In genomic region chr15:86064850-86065229, GRCm38 (mm10) we compare ENCODE assay signal across 12 mouse cellular contexts. TPM values are rescaled to one million over a fixed set of nuclear protein-coding genes. Genes with fewer than 3 reads are reported as not detected.
DNase-seq lines count a peak whose midpoint lies in the region; ATAC-seq and TF ChIP-seq lines count a peak whose summit lies in the region.
"Had no signal": no experiment of that assay in that cellular context is flagged by ENCODE, and none has a peak within 500 bp of the region (broad histone marks: within the 10 kb centered on the region; RNA-seq: fewer than 3 reads in every experiment).

No protein-coding gene starts in this region.

- H3K9ac ChIP-seq in kidney, postnatal 0 days (ENCODE audit: low read depth, low read length), result no peak overlapping the region
- peak overlapping the region; percentile 23 for H3K9ac ChIP-seq in liver, embryonic 14.5 days (replicated peaks)
- H3K9ac ChIP-seq in forebrain, embryonic 16.5 days (replicated peaks; ENCODE audit: low read depth, low read length), result no peak overlapping the region
- H3K9ac ChIP-seq: neural tube, embryonic 15.5 days had no signal

- H3K27me3 ChIP-seq in kidney, postnatal 0 days (ENCODE audit: insufficient read depth, low read length), result no peaks in the 10 kb centered on the region
- no peaks in the 10 kb centered on the region for H3K27me3 ChIP-seq in liver, embryonic 14.5 days (ENCODE audit: control insufficient read depth, insufficient read depth, low read length)
- no peaks in the 10 kb centered on the region for H3K27me3 ChIP-seq in forebrain, embryonic 16.5 days (replicated peaks; ENCODE audit: control insufficient read depth, insufficient read depth, low read length)
- H3K27me3 ChIP-seq: neural tube, embryonic 15.5 days had no signal

- H3K4me3 ChIP-seq in kidney, postnatal 0 days (replicated peaks; ENCODE audit: low read depth, low read length), result no peak overlapping the region
- H3K4me3 ChIP-seq in liver, embryonic 14.5 days (ENCODE audit: insufficient read depth in 1 of 2, low read depth in 2 of 2, low read length in 2 of 2), result 0 out of 4 replicates have a peak overlapping the region, but pooled peaks of 1 of the 2 experiments have one; percentile 2
- H3K4me3 ChIP-seq in forebrain, embryonic 16.5 days (replicated peaks; ENCODE audit: low read length), result no peak overlapping the region
- H3K4me3 ChIP-seq: gastrocnemius, adult 2 months; midbrain, embryonic 10.5 days; neural tube, embryonic 15.5 days had no signal

- WGBS in kidney, postnatal 0 days, result 63% methylated on average over 3 of the region's 3 CpGs
- 19% methylated on average over 3 of the region's 3 CpGs for WGBS in liver, embryonic 14.5 days (ENCODE audit: insufficient replicate concordance)
- WGBS in forebrain, embryonic 16.5 days, result 100% methylated on average over 3 of the region's 3 CpGs

- no peak for TF ChIP-seq CTCF in kidney, postnatal 0 days (IDR thresholded peaks at IDR 0.05; ENCODE audit: low read depth)
- no peak for TF ChIP-seq CTCF in liver, embryonic 14.5 days (IDR thresholded peaks at IDR 0.05; ENCODE audit: low read depth)

- H3K27ac ChIP-seq in kidney, postnatal 0 days, result 0 out of 2 replicates have a peak overlapping the region, but pooled peaks have one; percentile 6
- peak overlapping the region; percentile 61 for H3K27ac ChIP-seq in liver, embryonic 14.5 days
- no peak overlapping the region for H3K27ac ChIP-seq in forebrain, embryonic 16.5 days (ENCODE audit: low read length)
- H3K27ac ChIP-seq: gastrocnemius, adult 2 months; midbrain, embryonic 10.5 days; neural tube, embryonic 15.5 days had no signal

- ATAC-seq in kidney, postnatal 0 days (replicated peaks; ENCODE audit: low FRiP score, low read depth), result no peak
- ATAC-seq in erythroblast, adult 5-6 weeks (replicated peaks; ENCODE audit: low FRiP score, poor library complexity, severe bottlenecking), result peak; percentile 56
- ATAC-seq in liver, embryonic 14.5 days (ENCODE audit: insufficient read depth), result peak; percentile 82
- ATAC-seq in forebrain, embryonic 16.5 days, result no peak

- no peak for DNase-seq in kidney, postnatal 0 days (ENCODE audit: low spot score)
- DNase-seq in kidney, adult 11 months, result no peak
- peak; percentile 33 to 72 (median 47) for DNase-seq in liver, embryonic 14.5 days (ENCODE audit: low read depth in 3 of 3, low spot score in 3 of 3)
- peak; percentile 46 for DNase-seq in thymus, postnatal 14 days
- DNase-seq in urinary bladder, postnatal 14 days (ENCODE audit: low spot score), result no peak
- DNase-seq: gastrocnemius, adult 2 months; lung, adult 2 months; right cerebral cortex, postnatal 25 days had no signal

- no peaks in the 10 kb centered on the region for H3K36me3 ChIP-seq in kidney, postnatal 0 days (ENCODE audit: insufficient read depth, low read length)
- no peaks in the 10 kb centered on the region for H3K36me3 ChIP-seq in liver, embryonic 14.5 days (replicated peaks; ENCODE audit: control insufficient read depth, insufficient read depth, low read depth)
- no peaks in the 10 kb centered on the region for H3K36me3 ChIP-seq in forebrain, embryonic 16.5 days (ENCODE audit: control insufficient read depth, insufficient read depth)
- H3K36me3 ChIP-seq: neural tube, embryonic 15.5 days had no signal

- no peak for TF ChIP-seq EP300 in liver, embryonic 14.5 days (IDR thresholded peaks at IDR 0.05; ENCODE audit: low read depth)

- no peak overlapping the region for H3K4me2 ChIP-seq in kidney, postnatal 0 days (ENCODE audit: low read length)
- peak overlapping the region; percentile 56 for H3K4me2 ChIP-seq in liver, embryonic 14.5 days (ENCODE audit: low read depth)
- H3K4me2 ChIP-seq in forebrain, embryonic 16.5 days (ENCODE audit: low read length), result no peak overlapping the region
- H3K4me2 ChIP-seq: neural tube, embryonic 15.5 days had no signal

- no peaks in the 10 kb centered on the region for H3K9me3 ChIP-seq in kidney, postnatal 0 days (replicated peaks; ENCODE audit: low read length)
- H3K9me3 ChIP-seq in liver, embryonic 14.5 days (ENCODE audit: control insufficient read depth, low read length), result no peaks in the 10 kb centered on the region
- no peaks in the 10 kb centered on the region for H3K9me3 ChIP-seq in forebrain, embryonic 16.5 days (ENCODE audit: control insufficient read depth, low read length)
- H3K9me3 ChIP-seq: midbrain, embryonic 10.5 days; neural tube, embryonic 15.5 days had no signal

- H3K4me1 ChIP-seq in kidney, postnatal 0 days (replicated peaks; ENCODE audit: insufficient read depth, low read length), result peaks cover 52% of the 10 kb centered on the region
- peaks cover 49 to 68% of the 10 kb centered on the region in 2 experiments for H3K4me1 ChIP-seq in liver, embryonic 14.5 days (replicated peaks; ENCODE audit: control insufficient read depth in 2 of 2, insufficient read depth in 2 of 2, low read length in 1 of 2)
- peaks cover 63% of the 10 kb centered on the region for H3K4me1 ChIP-seq in forebrain, embryonic 16.5 days (replicated peaks; ENCODE audit: control insufficient read depth, insufficient read depth, low read length)

RNA-seq across cellular contexts. Expression of gene Gramd4, which starts 7.3 kb away (rescaled TPM):
- polyA plus RNA-seq in kidney, postnatal 0 days (2015; fragmentation: Nextera tagmentation; extraction: Ambion mirVana), result 13.3 and 13.5 TPM in 2 replicates
- 3.3 and 7.3 TPM in 2 replicates for total RNA-seq in erythroblast, adult 5-6 weeks (2015; ENCODE audit: low replicate concordance)
- 8.4 and 11.0 TPM in 2 replicates for total RNA-seq in erythroblast, adult 5-6 weeks (2017; ENCODE audit: low replicate concordance)
- polyA plus RNA-seq in liver, embryonic 14.5 days (2012; rRNA removed), result 6.1 and 7.5 TPM in 2 replicates
- polyA plus RNA-seq in liver, embryonic 14.5 days (2014; fragmentation: Nextera tagmentation; extraction: Ambion mirVana), result 2.5 and 4.0 TPM in 2 replicates
- 56.8 and 57.8 TPM in 2 replicates for polyA plus RNA-seq in forebrain, embryonic 16.5 days (2015; fragmentation: Nextera tagmentation; extraction: Ambion mirVana)

RNA-seq across cellular contexts. Expression of gene Celsr1, which starts 31.3 kb away (rescaled TPM):
- 2.9 TPM in 2 replicates for polyA plus RNA-seq in kidney, postnatal 0 days (2015; fragmentation: Nextera tagmentation; extraction: Ambion mirVana)
- total RNA-seq in erythroblast, adult 5-6 weeks (2015; ENCODE audit: low replicate concordance), result 0.38 and 1.5 TPM in 2 replicates
- 0.60 and 0.98 TPM in 2 replicates for total RNA-seq in erythroblast, adult 5-6 weeks (2017; ENCODE audit: low replicate concordance)
- polyA plus RNA-seq in liver, embryonic 14.5 days (2012; rRNA removed), result 0.11 and 0.12 TPM in 2 replicates
- polyA plus RNA-seq in liver, embryonic 14.5 days (2014; fragmentation: Nextera tagmentation; extraction: Ambion mirVana), result 0.06 and 0.09 TPM in 2 replicates
- 4.6 and 5.6 TPM in 2 replicates for polyA plus RNA-seq in forebrain, embryonic 16.5 days (2015; fragmentation: Nextera tagmentation; extraction: Ambion mirVana)

Comparison
In these comparisons a context has a peak if more than half of its experiments do, and no peak if none do; other contexts are left out.
1. ATAC-seq: peak in erythroblast, adult 5-6 weeks (single experiment) and liver, embryonic 14.5 days (single experiment); none in kidney, postnatal 0 days (single experiment) and forebrain, embryonic 16.5 days (single experiment).
2. DNase-seq: peak in liver, embryonic 14.5 days (3 of 3) and thymus, postnatal 14 days (single experiment); none in kidney, postnatal 0 days (single experiment), kidney, adult 11 months (single experiment) and urinary bladder, postnatal 14 days (single experiment).